Mouse (Mus musculus) ovary, postnatal 10 days (tissue): ENCODE measurements around the gene Dnajb13.
"Not testable (repeated sequence)": the region's sequence is repeated elsewhere in the genome, so short reads cannot be mapped to it uniquely, and the experiment has no call there.

Experiments
- DNase-seq: peaks from one replicate; pipeline ENCODE4 v3.0.0; 2022; ENCODE audit warnings: low spot score

Dnajb13 gene

DNA sequence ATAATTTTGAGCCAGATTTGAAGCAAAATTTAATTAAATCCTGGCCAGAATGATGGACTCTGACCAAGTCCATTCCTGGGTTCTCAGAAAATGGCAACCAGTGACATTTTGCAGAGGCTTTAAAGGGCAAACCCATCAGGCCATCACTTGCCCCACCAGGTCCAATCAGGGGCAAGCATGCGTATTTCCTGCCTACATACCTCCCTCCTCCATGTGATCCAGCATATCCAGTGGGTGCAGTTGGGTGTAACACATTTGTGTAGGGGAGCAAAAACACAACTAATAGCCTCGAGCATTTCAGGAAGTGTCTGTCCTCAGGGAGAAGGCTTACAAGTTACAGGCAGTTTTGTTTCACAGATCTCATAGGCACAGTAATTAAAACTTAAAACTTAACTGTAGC is 27.5 kb downstream of the Dnajb13 start:
- no peak for DNase-seq

- DNase-seq, result no peak
These were observed 30.3 kb downstream of the Dnajb13 start for GRCm38 (mm10) chr7:100484493-100484892.

DNA sequence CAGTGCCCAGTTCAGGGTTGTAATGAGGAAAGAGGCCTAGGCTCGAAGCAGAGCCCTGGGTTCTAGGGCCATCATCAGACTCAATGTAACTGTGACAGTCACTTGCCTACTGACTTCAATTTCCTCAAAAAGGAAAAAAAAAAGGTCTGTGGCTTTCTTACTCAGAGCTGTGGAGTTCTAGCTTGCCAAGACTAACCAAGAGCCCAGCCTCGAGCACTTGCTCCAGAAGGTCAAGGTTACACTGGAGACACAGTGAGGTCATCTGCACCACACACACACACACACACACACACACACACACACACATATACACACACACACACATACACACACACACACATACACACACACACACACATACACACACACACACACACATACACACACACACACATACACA is 32.7 kb downstream of the Dnajb13 start:
- DNase-seq, result not testable (repeated sequence)

DNA sequence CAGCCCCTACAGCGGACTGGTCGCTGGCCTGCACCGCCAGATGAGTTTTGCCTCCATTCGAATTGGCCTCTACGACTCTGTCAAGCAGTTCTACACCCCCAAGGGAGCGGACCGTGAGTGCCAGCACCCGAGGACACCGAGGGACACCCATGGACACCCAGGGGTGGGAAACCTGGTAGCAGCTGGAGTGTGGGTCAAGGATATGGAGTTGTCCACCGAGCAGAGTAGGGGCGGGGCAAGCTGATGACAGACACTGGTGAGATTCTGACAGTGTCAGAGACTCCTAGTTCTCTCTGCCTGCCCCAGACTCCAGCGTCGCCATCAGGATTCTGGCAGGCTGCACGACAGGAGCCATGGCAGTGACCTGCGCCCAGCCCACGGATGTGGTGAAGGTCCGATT is 34.6 kb downstream of the Dnajb13 start:
- no peak for DNase-seq

DNA sequence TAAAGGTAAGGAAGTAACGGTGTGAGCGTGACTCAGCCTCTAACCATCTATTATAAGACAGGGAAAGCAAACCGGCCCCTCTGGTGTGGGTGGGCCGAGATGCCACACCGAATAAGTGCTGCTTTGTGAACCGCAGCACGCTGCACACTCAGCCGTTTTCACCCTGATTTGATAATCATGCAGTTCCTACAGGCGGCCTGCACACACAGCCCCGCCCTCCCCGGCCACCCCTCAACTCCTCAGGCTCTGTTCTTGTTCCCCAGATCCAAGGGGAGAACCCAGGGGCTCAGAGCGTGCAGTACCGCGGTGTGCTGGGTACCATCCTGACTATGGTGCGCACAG is 35.0 kb downstream of the Dnajb13 start:
- DNase-seq, result no peak

DNA sequence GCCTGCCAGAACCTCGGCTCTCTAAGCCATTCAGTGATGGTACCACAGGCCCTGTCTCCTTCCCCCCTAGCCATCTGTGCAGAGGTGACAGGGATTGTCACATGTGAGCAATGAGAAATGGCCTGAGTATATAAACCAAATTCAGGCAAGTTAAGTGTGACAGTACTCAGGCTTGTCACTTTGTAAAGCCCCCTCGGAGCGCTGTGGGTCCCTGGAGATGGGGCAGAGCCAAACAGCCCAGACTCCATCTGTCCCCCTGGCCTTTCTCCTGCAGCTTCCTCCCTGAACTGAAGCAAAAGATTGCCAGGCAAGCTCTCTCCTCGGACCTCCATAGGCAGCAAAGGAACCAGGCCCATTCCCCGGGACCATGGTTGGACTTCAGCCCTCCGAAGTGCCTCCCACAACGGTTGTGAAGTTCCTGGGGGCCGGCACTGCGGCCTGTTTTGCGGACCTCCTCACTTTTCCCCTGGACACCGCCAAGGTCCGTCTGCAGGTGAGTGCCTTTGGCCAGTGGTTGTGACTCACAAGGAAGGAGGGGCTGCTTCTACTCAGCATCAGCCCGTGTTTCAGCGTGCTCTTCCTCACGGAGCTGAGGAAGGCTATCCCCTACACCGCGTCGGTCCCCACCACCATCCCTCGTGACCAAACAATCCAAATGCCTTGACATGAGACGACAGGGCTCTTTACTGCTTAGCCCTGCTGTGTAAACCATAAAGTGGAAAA is 35.5 kb downstream of the Dnajb13 start:
- no peak for DNase-seq

GRCm38 (mm10) chr7:100474680-100475079 is 40.1 kb downstream of the Dnajb13 start:
- DNase-seq, result no peak

- DNase-seq, result no peak
These were observed 40.8 kb downstream of the Dnajb13 start for GRCm38 (mm10) chr7:100473846-100474454.

DNA sequence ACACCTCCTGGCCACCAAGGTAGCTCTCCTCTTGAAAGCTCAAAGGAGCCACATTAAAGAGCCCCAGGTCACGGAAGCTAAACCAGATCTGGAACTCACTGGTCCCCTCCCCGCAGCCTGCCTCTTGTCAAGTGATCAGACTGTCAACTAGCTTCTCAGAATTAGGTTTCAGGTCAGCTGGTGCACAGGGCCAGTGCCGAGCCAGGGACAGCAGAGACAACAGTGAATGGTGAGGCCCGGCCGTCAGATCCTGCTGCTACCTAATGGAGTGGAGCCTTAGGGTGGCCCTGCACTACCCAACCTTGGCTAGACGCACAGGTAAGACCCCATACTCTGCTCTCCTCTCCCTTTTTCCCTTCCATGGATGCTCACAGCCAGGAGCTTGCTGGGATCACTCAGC is 42.0 kb downstream of the Dnajb13 start, which contains the start of gene Ucp3:
TSS of gene Ucp3 (plus strand) at position 214 of the 400 bp plus-strand sequence.
- DNase-seq, result no peak

- no peak for DNase-seq
These were observed 43.4 kb downstream of the Dnajb13 start for GRCm38 (mm10) chr7:100471407-100471797.

DNA sequence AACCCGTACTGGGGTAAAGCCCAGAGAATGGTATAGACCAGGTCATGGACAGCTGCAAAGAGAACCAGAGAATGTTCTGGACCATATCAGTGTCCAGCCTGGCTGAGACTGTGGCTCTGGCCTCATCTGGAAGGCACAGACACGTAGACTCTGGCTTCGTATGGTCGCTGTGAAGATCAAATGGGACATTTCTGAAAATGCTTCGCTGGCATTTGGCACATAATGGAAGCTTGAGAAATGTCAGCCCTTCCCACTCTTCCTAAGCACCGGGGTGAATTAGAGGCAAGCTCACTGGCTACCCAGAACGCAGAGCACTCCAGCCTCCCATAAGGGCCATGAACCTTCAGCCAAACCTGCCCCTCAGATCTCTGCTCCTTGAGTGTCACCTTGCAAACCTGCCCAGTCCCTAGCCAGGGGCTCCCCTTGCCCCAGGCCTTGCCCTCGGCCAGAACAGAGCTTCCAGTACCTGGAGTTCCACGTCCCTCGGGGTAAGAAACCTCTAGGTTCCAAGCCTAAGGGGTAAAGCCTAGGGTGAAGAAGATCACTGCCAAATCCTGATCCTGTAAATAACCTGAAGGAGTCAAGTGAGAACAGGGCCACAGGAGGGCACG is 43.9 kb downstream of the Dnajb13 start:
- no peak for DNase-seq

GRCm38 (mm10) chr7:100469502-100469901 is 45.3 kb downstream of the Dnajb13 start:
- no peak for DNase-seq

GRCm38 (mm10) chr7:100468761-100469160 is 46.0 kb downstream of the Dnajb13 start:
- DNase-seq, result no peak

DNA sequence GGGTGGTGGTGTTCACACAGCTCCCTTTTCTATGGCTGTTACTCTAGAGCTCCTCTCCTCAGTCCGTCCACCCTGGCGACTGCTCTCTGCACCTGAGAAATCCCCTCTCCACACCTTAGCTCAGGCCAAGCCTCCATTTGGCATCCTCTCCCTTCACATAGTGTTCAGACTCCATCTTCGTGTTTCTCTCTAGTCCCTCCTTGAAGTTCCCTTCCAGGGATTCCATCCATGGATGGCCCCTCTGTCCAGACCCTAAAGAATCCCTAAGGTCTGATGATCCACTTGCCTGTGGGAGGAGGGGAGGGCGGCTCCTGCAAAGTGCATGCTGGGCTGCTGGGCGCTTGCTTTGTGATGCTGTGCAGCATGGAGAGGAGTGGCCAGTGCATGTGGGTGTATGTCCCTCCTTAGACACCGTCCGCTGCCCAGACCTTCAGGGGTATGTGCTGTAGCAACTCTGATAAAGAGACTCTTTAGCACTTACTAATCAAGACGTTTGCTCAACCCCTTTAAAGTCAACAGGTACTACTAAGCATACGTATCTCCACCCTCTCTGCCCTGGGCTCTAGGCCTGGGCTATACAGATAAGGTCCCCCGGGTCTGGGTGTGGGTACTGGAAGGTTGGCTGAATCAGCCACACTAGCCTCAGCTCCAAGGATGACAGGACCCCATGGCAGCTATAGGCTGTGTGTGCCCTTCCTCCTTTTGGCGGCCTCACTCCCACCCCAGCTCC is 47.8 kb downstream of the Dnajb13 start:
- DNase-seq, result no peak

DNA sequence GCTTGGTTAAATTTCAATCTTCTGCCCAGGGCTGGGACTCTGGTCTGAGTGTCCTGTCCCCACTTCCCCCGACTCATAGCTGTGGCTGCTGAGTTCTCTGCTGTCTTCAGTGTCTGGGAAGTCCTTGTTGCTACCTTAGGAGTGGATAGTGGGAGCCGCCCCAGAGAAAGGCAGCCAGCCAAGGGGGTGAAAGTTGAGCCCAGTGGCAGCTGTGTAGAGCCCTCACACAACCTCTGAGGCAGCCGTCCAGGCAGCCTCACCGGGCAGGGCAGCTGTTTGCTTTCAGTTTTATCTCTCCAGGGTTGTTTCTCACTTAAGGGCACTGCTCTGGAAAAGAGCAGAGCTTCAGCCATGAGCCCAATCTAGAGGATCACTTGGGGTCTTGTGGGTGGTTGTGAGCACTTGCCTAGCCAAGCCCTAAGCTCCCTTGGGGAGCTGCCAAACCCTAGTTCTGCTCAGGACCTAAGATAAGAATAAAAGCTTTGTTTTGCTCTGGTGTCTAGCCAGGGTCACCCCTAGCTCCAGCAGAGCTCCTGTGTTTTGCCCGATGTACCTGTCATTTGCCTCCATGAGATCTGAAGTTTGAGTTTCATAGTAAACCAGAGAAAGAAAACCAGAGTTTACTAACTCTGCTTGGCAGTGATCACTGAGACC is 49.0 kb downstream of the Dnajb13 start:
- DNase-seq, result peak; percentile 52

- no peak for DNase-seq
These were observed 49.5 kb downstream of the Dnajb13 start for GRCm38 (mm10) chr7:100465248-100465647.

- no peak for DNase-seq
These were observed 50.5 kb downstream of the Dnajb13 start for GRCm38 (mm10) chr7:100464248-100464647.

- no peak for DNase-seq
These were observed 51.0 kb downstream of the Dnajb13 start for GRCm38 (mm10) chr7:100463757-100464156.

DNA sequence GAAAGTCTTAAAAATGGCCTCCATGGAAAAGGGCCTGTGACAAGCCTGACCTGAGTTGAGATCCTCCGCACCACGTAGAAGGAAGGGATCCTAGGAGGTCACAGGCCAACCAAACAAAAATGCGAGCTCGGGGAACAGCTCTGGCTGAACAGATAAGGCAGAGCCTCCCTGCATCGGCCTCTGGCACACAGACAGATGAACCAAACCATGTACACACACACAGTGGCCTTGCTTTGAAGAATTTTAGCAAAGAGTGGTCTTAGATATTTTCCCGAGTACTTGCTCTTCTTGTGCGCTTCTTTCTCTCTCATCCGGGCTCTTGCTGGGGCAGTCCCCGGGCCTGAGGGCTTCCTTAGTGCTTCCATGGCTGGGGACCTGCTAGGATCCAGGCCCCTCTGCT is 51.6 kb downstream of the Dnajb13 start:
- no peak for DNase-seq

GRCm38 (mm10) chr7:100461621-100462151 is 53.1 kb downstream of the Dnajb13 start:
- no peak for DNase-seq

- DNase-seq, result no peak
These were observed 54.9 kb downstream of the Dnajb13 start for GRCm38 (mm10) chr7:100459862-100460261.

GRCm38 (mm10) chr7:100458153-100458552 is 56.6 kb downstream of the Dnajb13 start:
- no peak for DNase-seq
